9 mouse cellular contexts compared by ENCODE assay signal in genomic region chr9:103111621-103112470, GRCm38 (mm10). TPM values are rescaled to one million over a fixed set of nuclear protein-coding genes. Genes with fewer than 3 reads are reported as not detected.
DNase-seq lines count a peak whose midpoint lies in the region; ATAC-seq and TF ChIP-seq lines count a peak whose summit lies in the region.
"Had no signal": no experiment of that assay in that cellular context is flagged by ENCODE, and none has a peak within 500 bp of the region (broad histone marks: within the 10 kb centered on the region; RNA-seq: fewer than 3 reads in every experiment).

Gene Rab6b, plus strand, starts transcription at chr9:103111787.

- H3K4me3 ChIP-seq in cerebellum, adult 2 months (replicated peaks; ENCODE audit: insufficient read depth, low read depth, low read length), result peak within 1 kb of the TSS; percentile 97
- H3K4me3 ChIP-seq in hindbrain, postnatal 0 days (ENCODE audit: low read length), result peak within 1 kb of the TSS; percentile 91
- H3K4me3 ChIP-seq in limb, embryonic 11.5 days (ENCODE audit: low read depth, low read length), result peak within 1 kb of the TSS; percentile 45
- H3K4me3 ChIP-seq in midbrain, embryonic 13.5 days (replicated peaks), result peak within 1 kb of the TSS; percentile 92
- peak within 1 kb of the TSS; percentile 61 for H3K4me3 ChIP-seq in stomach, postnatal 0 days (ENCODE audit: low read depth, low read length)

- H3K4me1 ChIP-seq in cerebellum, adult 2 months (ENCODE audit: control insufficient read depth, insufficient read depth, low read length), result peaks cover 37% of the 10 kb centered on the region
- peaks cover 22% of the 10 kb centered on the region for H3K4me1 ChIP-seq in hindbrain, postnatal 0 days (ENCODE audit: insufficient read depth, low read length)
- H3K4me1 ChIP-seq in limb, embryonic 11.5 days (ENCODE audit: control insufficient read depth, insufficient read depth, low read length), result peaks cover 15% of the 10 kb centered on the region
- H3K4me1 ChIP-seq in midbrain, embryonic 13.5 days (replicated peaks), result peaks cover 60% of the 10 kb centered on the region
- peaks cover 6% of the 10 kb centered on the region for H3K4me1 ChIP-seq in stomach, postnatal 0 days (replicated peaks; ENCODE audit: control insufficient read depth, insufficient read depth)

- peak; percentile 63 for TF ChIP-seq POLR2A in cerebellum, adult 2 months (IDR thresholded peaks at IDR 0.05; ENCODE audit: borderline replicate concordance, insufficient read depth, low read length)

- peak within 1 kb of the TSS; percentile 87 for H3K4me2 ChIP-seq in hindbrain, postnatal 0 days (ENCODE audit: low read depth, low read length)
- peak within 1 kb of the TSS; percentile 90 for H3K4me2 ChIP-seq in limb, embryonic 11.5 days (ENCODE audit: low read depth, severe bottlenecking)
- peak within 1 kb of the TSS; percentile 92 for H3K4me2 ChIP-seq in midbrain, embryonic 13.5 days (replicated peaks)
- peak within 1 kb of the TSS; percentile 87 for H3K4me2 ChIP-seq in stomach, postnatal 0 days (replicated peaks; ENCODE audit: low read depth)

- no peaks in the 10 kb centered on the region for H3K27me3 ChIP-seq in cerebellum, adult 2 months (ENCODE audit: control insufficient read depth, insufficient read depth, low read length)
- no peaks in the 10 kb centered on the region for H3K27me3 ChIP-seq in hindbrain, postnatal 0 days (ENCODE audit: insufficient read depth, low read length)
- peaks cover 32% of the 10 kb centered on the region for H3K27me3 ChIP-seq in limb, embryonic 11.5 days (ENCODE audit: control insufficient read depth, insufficient read depth, low read length)
- 0 out of 2 replicates have a peak, but pooled peaks cover 3% of the 10 kb centered on the region for H3K27me3 ChIP-seq in midbrain, embryonic 13.5 days
- peaks cover 13% of the 10 kb centered on the region for H3K27me3 ChIP-seq in stomach, postnatal 0 days (ENCODE audit: control insufficient read depth, insufficient read depth, low read length)

- peak within 1 kb of the TSS; percentile 93 for H3K27ac ChIP-seq in cerebellum, adult 2 months (ENCODE audit: insufficient read depth, low read length)
- H3K27ac ChIP-seq in hindbrain, postnatal 0 days, result peak within 1 kb of the TSS; percentile 90
- no peak within 1 kb of the TSS for H3K27ac ChIP-seq in limb, embryonic 11.5 days (replicated peaks; ENCODE audit: low read depth, low read length)
- H3K27ac ChIP-seq in midbrain, embryonic 13.5 days, result peak within 1 kb of the TSS; percentile 97
- H3K27ac ChIP-seq in stomach, postnatal 0 days (replicated peaks), result no peak within 1 kb of the TSS

- under 1% methylated on average over 68 of the region's 81 CpGs for WGBS in cerebellum, adult 2 months
- WGBS in hindbrain, postnatal 0 days, result 0% methylated on average over 64 of the region's 81 CpGs
- under 1% methylated on average over 67 of the region's 81 CpGs for WGBS in limb, embryonic 11.5 days
- under 1% methylated on average over 70 of the region's 81 CpGs for WGBS in midbrain, embryonic 13.5 days
- 0% methylated on average over 37 of the region's 81 CpGs for WGBS in stomach, postnatal 0 days

- H3K9me3 ChIP-seq in hindbrain, postnatal 0 days (ENCODE audit: low read length), result no peaks in the 10 kb centered on the region
- H3K9me3 ChIP-seq in limb, embryonic 11.5 days (ENCODE audit: control insufficient read depth, low read length), result no peaks in the 10 kb centered on the region
- no peaks in the 10 kb centered on the region for H3K9me3 ChIP-seq in midbrain, embryonic 13.5 days
- H3K9me3 ChIP-seq in stomach, postnatal 0 days (ENCODE audit: control insufficient read depth, low read length), result no peaks in the 10 kb centered on the region

- no peak for TF ChIP-seq EP300 in stomach, postnatal 0 days (optimal IDR thresholded peaks at IDR 0.05)

- H3K36me3 ChIP-seq in hindbrain, postnatal 0 days (ENCODE audit: insufficient read depth, low read length), result no peaks in the 10 kb centered on the region
- H3K36me3 ChIP-seq in limb, embryonic 11.5 days (ENCODE audit: control insufficient read depth, insufficient read depth, low read length), result no peaks in the 10 kb centered on the region
- H3K36me3 ChIP-seq in midbrain, embryonic 13.5 days, result 0 out of 2 replicates have a peak, but pooled peaks cover 10% of the 10 kb centered on the region
- H3K36me3 ChIP-seq in stomach, postnatal 0 days (ENCODE audit: control insufficient read depth, insufficient read depth, low read length), result no peaks in the 10 kb centered on the region
- H3K36me3 ChIP-seq: G1E had no signal

- ATAC-seq in frontal cortex, adult (ENCODE audit: low TSS enrichment), result peak; percentile 35
- peak; percentile 85 for ATAC-seq in hindbrain, postnatal 0 days
- peak; percentile 31; the same call in 1 of the 2 replicates for ATAC-seq in limb, embryonic 11.5 days (ENCODE audit: insufficient number of reproducible peaks, low FRiP score, low TSS enrichment, low read depth)
- peak; percentile 77 for ATAC-seq in midbrain, embryonic 13.5 days
- peak; percentile 66 for ATAC-seq in stomach, postnatal 0 days (ENCODE audit: low FRiP score, low TSS enrichment)

- TF ChIP-seq CTCF in cerebellum, adult 2 months (IDR thresholded peaks at IDR 0.05; ENCODE audit: borderline replicate concordance, insufficient read depth, low read depth, low read length), result no peak
- TF ChIP-seq CTCF in hindbrain, postnatal 0 days (IDR thresholded peaks at IDR 0.05; ENCODE audit: low read depth), result no peak
- no peak for TF ChIP-seq CTCF in stomach, postnatal 0 days (IDR thresholded peaks at IDR 0.05; ENCODE audit: low read depth)

- H3K9ac ChIP-seq in hindbrain, postnatal 0 days (replicated peaks; ENCODE audit: low read length), result peak within 1 kb of the TSS; percentile 94
- H3K9ac ChIP-seq in limb, embryonic 11.5 days (ENCODE audit: low read length), result peak within 1 kb of the TSS; percentile 64
- peak within 1 kb of the TSS; percentile 96 for H3K9ac ChIP-seq in midbrain, embryonic 13.5 days (replicated peaks)
- peak within 1 kb of the TSS; percentile 64 for H3K9ac ChIP-seq in stomach, postnatal 0 days (ENCODE audit: low read length)

- peak; percentile 92 for DNase-seq in heart, adult 11 months
- DNase-seq in heart, adult 8-10 months (ENCODE audit: low spot score), result no peak
- peak; percentile 88 to 89 for DNase-seq in cerebellum, adult 2 months
- peak; percentile 93 for DNase-seq in hindbrain, postnatal 0 days (ENCODE audit: low spot score)
- peak; percentile 63 for DNase-seq in limb, embryonic 11.5 days (ENCODE audit: low spot score)
- DNase-seq in stomach, postnatal 0 days (ENCODE audit: low spot score), result peak; percentile 62

RNA-seq across cellular contexts. Expression of gene Rab6b, which starts in this region (rescaled TPM):
- total RNA-seq in heart, adult 8-10 months (2022), result 1 to 10 TPM; 1.3 to 2.7 (median 2.1) TPM
- 188 and 199 TPM in 2 replicates for polyA plus RNA-seq in cerebellum, adult 2 months (2012; rRNA removed)
- 210 and 223 TPM in 2 replicates for total RNA-seq in hindbrain, postnatal 0 days (2014; rRNA removed)
- polyA plus RNA-seq in hindbrain, postnatal 0 days (2015; fragmentation: Nextera tagmentation; extraction: Ambion mirVana), result 139 and 155 TPM in 2 replicates
- polyA plus RNA-seq in limb, embryonic 11.5 days (2014; fragmentation: Nextera tagmentation; extraction: Ambion mirVana), result 0.87 and 1.9 TPM in 2 replicates
- 58.9 and 64.2 TPM in 2 replicates for polyA plus RNA-seq in midbrain, embryonic 13.5 days (2015; fragmentation: Nextera tagmentation; extraction: Ambion mirVana)
- polyA plus RNA-seq in stomach, postnatal 0 days (2015; fragmentation: Nextera tagmentation; extraction: Ambion mirVana), result 3.3 and 4.1 TPM in 2 replicates
- polyA plus RNA-seq: G1E had no signal

Comparison
In these comparisons a context has a peak if more than half of its experiments do, and no peak if none do; other contexts are left out.
1. RNA of gene Rab6b (total RNA-seq): 210 to 223 TPM in hindbrain, postnatal 0 days; 1.3 to 2.7 TPM in heart, adult 8-10 months; every median in the first group is over 10 times any median in the second.
2. RNA of gene Rab6b (polyA plus RNA-seq): 188 to 199 TPM in cerebellum, adult 2 months, 139 to 155 TPM in hindbrain, postnatal 0 days and 58.9 to 64.2 TPM in midbrain, embryonic 13.5 days; 3.3 to 4.1 TPM in stomach, postnatal 0 days and 0.87 to 1.9 TPM in limb, embryonic 11.5 days; every median in the first group is over 10 times any median in the second.
3. H3K27ac ChIP-seq: peak in cerebellum, adult 2 months (single experiment), hindbrain, postnatal 0 days (single experiment) and midbrain, embryonic 13.5 days (single experiment); none in limb, embryonic 11.5 days (single experiment) and stomach, postnatal 0 days (single experiment).
4. H3K4me3 ChIP-seq: peak in every context shown above with its lines; median percentile 97 in cerebellum, adult 2 months; 92 in midbrain, embryonic 13.5 days; 91 in hindbrain, postnatal 0 days; 61 in stomach, postnatal 0 days; 45 in limb, embryonic 11.5 days.
5. ATAC-seq: peak in every context shown above with its lines; median percentile 85 in hindbrain, postnatal 0 days; 77 in midbrain, embryonic 13.5 days; 66 in stomach, postnatal 0 days; 35 in frontal cortex, adult; 31 in limb, embryonic 11.5 days.
6. Peak in every context shown above with its lines, with median percentiles within 50 percentile points of each other: H3K4me2 ChIP-seq and H3K9ac ChIP-seq.